Mouse (Mus musculus) testis, postnatal 10 days (tissue): ENCODE measurements at regions not wholly inside any gene's neighbourhood (a gene's known extent, or its start where the extent isn't known, plus 50 kb on each side); places are given as distances from the start of the nearest gene placed in this dataset.

Source experiments
- DNase-seq: peaks from one replicate; pipeline ENCODE4 v3.0.0; 2021; ENCODE audit warnings: low spot score

- no peak for DNase-seq
Observed at GRCm38 (mm10) chr7:67429008-67429873, 56.6 kb upstream of the Mef2a start.

- DNase-seq: no peak
Observed at GRCm38 (mm10) chr7:67428388-67428787, 55.7 kb upstream of the Mef2a start.

- DNase-seq: no peak
Observed at GRCm38 (mm10) chr7:67426076-67426475, 53.4 kb upstream of the Mef2a start.

GRCm38 (mm10) chr7:67425581-67425980 is 52.9 kb upstream of the Mef2a start:
- DNase-seq: no peak

GRCm38 (mm10) chr7:67424810-67425485 is 52.3 kb upstream of the Mef2a start:
- no peak for DNase-seq
